Mouse (Mus musculus): Measurements from ENCODE around the gene Glb1l2.
A peak's percentile ranks its signal among the peaks of the same experiment; 100 is the strongest.

Glb1l2 gene

DNA sequence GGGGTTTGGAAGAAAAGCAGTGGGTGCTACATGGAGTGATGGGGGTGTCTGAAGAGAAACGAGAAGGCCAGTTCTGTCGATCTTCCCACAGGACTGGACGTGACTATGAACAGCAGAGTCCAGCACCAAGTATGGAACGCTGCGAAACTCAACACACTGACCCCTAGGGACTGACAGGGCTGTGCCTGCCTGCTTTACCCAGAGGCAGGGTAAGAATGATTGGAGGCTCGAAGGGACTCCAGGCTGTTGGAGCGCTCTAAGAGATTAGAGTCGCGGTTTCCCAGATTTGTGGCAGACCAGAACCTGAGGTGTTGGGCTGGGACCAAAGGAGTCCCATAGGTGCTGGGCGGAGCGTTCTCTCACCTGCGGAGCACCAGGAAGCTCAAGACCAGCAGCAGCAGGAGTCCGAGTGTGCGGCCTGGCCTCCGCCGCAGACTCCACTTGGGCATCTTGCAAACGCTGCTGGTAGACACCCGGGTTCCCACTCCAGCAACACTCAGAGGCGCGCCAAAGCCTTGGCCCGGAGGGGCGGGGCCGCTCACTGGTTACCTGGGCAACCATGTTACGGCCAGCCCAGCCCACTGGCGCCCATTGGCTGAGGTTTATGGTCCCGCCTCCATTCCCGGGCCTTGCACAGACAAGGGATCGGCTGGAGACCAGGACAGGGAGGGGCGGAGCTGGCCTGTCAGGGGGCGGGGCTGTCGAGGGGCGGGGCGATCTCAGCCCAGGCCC, at the start of gene Glb1l2:
TSS of gene Glb1l2 (minus strand) at position 534 of the 732 bp plus-strand sequence.
- peak; percentile 5 for DNase-seq (ENCODE audit: low read depth, low spot score)

DNA sequence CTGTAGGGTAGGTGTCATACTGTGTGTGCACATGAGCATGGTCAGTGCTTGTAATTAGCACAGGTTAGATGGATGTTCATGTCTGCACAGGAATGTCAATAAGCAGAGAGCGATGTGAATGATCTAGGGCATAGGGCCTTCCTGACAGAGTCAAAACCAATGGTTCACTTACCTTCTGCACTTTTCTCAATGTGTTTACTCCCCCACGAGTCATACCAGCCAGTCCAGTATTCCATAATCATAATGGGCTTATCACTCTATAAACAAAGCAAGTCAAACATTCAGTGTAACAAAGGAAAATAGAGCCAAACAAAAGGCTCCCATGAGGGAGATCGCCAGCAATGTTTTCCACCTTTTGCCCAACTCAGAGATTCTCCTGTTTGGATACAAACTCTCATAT, 24.8 kb upstream of the Glb1l2 start:
- no peak for DNase-seq (ENCODE audit: low read depth, low spot score)

DNA sequence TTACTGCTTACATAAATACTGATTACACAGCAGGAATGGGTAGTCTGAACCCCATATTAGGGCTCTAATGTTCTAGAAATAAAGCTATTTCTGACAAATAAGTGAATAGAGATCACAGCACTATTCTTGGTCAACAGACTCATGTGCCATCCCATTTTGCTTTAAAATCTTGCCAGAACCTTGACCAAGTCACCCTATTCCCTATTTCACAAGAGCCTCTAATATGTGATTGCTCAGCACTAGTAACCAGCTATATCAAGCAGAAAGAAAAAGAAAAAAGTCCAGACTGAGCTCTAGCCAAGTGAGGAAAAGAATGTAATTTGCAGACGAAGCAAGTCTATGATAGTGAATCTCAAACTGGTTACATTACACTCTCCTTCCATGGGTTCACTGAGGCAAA, 13.7 kb upstream of the Glb1l2 start:
- DNase-seq (ENCODE audit: low read depth, low spot score) = no peak

DNA sequence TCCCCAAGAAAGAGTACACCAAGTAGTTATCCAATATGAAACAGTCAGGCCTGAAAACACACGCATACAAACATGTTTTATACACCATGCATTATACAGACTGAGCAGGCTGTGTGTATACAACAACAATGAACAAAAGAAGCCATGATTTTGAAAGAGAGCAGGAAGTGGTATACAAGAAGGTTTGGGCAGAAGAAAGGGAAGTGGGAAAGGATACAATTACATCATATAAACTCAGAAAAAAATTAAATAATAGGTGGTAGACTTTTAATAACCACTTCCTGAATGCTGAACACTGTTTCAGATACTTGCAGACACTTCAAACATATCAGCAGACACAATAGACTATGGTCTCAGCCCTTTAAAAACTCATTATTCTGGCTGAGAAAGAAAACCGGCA, 2.5 kb upstream of the Glb1l2 start:
- no peak for DNase-seq (ENCODE audit: low read depth, low spot score)

DNA sequence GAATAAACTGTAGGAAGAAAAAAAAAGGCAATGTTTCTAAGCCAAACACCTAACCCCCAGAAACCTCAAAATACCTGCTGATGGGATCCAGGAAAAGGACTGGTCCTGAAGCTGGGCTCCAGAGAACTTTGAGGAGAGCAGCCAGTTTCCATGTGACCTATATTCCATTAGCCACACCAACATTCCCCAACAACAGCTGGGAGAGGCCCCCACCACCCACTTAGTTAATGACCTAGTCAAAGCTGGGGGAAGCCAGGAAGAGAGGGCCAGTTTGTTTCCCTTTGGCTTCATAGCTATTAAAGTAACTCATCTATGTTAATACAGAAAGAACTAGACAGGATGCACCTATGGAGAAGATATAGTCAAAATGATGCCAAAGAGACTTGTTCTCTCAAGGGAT, 1.9 kb downstream of the Glb1l2 start:
- DNase-seq (ENCODE audit: low read depth, low spot score) = no peak

DNA sequence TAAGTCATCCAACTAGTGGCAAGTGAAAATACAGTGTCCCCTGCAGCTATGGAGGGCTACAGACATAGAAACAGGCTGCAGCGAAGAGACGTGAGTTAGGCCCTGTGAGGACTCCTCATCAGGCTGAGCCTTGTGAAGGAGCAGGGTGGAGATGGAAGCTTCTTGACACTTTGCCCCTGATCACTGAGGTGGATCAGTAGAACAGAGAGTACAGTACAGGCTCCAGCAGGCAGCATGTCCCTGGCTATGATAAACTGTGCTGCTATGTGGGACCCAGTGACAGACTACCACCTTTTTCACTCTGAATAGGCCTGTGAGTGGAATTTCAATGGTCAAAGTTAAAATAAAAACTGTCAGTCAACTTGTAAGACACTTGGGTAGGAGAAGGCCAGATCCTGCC, 5.9 kb downstream of the Glb1l2 start:
- no peak for DNase-seq (ENCODE audit: low read depth, low spot score)

DNA sequence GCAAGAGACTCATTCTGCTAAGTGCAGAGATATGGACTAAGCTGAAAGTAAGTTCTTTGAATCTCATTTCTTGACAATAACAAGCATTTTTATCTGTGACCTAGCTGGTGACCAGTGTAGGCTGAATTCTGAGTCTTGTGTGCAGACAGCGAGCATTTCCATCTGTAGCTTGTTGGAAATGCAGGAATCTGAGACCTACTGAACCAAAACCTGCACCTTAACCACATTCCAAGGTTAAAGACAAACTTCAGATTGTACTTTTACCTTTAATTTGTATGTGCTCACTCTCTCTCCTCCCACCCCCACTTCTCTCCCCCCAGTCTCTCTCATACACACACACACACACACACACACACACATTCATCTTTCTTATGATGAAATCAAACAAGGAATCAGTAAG, 7.5 kb downstream of the Glb1l2 start:
- DNase-seq (ENCODE audit: low read depth, low spot score) = no peak

DNA sequence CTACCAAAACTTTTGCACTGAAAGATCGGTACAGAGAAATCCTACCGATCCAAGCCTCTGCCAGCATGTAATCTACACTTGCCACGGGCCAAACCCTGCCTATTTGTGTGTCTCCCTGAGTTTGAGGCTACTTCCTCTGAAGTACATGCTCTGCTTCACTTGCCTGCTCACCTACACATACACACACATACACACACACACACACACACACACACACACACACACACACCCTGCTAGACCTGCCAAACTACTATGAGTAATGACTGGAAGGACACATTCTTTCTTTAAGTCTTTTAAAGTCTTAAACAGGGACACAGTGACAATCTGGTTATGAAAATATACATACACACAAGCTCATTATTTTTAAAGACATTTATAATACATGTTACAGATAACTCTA, 8.1 kb downstream of the Glb1l2 start:
- DNase-seq (ENCODE audit: low read depth, low spot score) = no peak

DNA sequence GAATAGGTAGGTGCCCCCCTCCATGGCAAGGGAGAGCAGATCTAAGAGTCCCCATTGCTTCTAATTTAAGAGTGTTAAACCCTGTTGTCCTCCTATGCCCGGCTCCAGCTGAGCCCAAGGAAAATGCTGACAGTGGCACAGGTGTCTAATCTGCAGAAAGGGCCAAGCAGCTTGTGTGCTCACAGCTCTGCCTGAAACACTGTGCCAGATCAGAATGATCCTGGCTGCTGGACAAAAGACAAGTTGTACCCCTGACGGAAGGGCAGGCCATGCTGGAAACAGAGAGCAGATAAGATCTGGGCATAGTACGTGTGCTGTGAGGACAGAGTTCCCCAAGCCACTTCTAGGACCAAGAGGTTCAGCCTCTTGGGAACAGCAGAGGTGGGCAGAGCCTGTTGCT, 13.4 kb downstream of the Glb1l2 start:
- no peak for DNase-seq (ENCODE audit: low read depth, low spot score)

DNA sequence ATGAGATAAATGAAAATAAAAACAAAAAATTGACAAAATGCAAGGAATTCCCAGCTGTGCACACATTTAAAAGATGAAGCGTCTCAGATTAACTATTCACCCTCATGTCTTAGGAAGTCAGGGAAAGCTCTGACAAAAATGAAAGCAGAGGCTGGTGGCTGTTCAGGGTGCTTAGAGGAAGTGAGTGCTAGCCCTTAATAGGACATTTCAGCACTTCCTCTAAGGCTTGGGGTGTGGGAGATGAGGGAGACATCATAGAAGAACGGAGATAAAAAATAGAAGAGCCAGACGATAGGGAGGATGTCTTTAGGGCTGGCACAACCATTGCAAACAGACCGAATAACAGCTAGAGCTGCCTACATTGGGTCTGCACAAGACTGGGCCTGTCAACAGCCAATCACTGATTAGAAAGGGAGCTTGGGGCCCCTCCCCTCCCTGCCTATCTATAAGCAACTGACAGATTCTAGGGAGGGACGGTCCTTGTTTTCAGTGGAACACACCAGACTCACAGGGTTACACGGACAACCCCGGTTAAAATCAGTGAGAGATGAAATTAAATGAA, 22.8 kb downstream of the Glb1l2 start:
- no peak for DNase-seq (ENCODE audit: low read depth, low spot score)

DNA sequence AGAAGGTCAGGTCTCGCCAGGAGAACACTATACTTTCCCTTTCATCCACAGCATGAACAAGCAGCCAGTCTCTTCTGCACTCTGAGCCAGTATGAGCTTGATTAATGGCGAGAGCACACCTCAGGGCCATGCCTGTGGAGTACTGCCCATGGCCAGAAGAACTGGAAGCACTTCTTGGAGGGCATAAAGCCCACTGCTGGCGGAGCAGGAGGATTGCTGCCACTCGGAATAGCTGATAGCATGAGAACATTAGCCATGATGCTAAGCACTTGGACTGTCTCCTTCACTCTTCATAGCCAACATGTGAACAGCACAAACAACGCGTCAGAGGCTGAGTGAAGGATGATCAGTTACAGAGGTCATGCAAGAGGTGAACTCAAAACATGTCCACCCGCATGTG, 27.8 kb downstream of the Glb1l2 start:
- no peak for DNase-seq (ENCODE audit: low read depth, low spot score)

DNA sequence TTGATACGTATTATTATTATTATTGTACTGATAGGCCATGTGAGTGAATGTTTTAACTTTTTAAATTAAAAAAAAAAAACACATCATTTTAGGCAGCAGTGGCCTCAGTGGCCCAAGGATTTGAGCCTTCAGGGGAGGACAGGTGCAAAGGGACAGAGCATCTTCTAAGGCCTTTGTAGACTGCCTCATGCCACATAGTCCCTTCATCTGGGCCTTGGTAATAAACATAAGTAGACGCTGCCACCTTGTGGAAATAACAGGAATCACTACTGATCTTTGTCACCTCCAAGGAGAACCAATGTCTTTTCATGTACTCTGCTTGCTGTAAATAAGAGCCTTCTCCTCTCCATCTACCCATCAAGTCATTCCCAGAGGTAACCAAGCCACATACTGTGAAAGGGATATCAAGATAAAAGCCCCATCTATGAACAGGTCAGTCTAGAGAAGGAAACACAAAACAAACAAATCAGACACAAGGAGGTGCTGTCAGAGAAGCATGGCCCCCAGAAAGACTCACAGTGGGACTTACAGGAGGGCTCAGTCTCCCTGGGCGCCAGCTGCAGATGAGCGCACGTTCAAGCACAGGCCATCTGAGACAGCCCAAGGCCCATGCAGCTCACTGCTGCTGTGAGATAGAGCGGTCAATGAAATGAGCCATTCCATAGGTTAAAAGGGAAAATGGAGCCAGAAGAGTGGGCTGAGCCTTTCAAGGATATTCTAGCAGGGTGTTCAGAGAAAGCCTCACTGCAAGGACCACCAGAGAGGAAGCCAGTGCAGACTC, 30.0 kb downstream of the Glb1l2 start:
- peak; percentile 12 for DNase-seq (ENCODE audit: low read depth, low spot score)

DNA sequence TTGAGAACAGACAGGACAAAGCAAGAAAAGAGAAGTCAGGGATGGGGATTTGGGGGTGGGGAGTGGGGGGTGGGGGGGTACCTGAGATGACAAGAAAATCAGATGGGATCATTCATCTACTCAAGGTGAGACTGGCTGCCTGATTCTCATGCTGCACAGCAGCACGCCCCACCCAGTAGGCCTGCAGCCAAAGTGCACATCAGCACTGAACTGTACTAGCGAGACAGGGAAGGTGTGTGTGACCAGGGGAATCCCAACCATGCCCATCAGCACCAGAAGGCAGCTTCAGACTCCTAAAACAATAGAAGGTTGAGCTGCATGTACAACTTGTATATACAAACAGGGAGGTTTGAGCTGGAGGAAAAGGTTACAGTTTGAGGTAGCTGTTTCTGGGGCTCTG, 30.6 kb downstream of the Glb1l2 start:
- no peak for DNase-seq (ENCODE audit: low read depth, low spot score)

DNA sequence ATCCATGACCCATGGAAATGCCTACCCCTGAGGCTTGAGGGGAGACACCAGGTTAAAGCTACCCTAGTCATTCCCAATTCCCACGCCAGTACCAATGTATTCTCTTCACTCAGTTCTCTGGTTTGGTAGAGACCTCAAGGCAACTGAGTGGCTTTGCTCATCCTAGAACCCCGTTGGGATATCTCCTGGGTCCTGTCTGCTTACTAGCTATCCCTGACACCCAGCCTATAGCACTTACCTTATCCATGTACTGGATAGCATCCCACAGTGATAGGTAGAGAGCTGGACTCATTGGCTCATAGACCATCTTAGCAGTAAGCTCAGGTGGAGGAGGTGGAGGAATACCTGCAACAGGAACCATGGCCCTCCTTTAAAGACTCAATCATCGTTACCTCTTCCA, 38.1 kb downstream of the Glb1l2 start:
- DNase-seq (ENCODE audit: low read depth, low spot score) = no peak

DNA sequence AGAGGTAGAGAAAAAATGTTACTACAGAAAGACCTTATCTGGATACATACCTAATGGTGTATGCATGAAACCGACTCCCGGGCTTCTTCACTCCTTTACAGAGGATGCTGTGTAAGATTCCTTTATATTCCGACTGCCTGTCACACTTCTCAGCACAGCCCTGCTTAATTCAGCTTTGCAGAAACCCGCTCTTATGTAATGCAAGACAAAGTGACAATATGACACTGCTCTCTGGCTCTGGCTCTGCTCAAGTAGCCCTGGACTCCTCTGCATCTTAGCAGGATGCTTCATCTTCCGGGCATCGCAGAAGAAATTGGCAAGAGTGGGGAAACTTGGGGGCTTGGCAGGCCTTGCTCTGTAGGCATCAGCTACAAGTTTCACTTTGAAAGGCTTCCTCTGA, 43.8 kb downstream of the Glb1l2 start:
- no peak for DNase-seq (ENCODE audit: low read depth, low spot score)

DNA sequence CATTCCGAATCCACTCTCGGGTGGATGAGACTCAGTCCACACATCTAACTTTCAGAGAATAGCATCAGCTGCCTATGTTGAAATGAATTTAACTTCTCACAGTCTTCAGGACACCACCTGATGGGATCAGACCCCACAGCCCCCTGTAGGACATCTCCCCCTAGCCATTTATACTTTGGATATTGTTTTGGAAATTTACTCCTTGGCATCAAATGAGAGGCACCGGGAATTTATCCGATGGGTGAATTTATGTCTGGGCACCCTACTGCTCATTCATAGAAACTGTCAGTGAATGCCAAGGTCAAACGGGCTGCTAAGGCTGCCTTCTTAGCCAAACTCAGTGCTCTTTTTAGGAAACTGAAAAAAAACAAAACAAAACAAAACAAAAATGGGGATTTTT, 45.7 kb downstream of the Glb1l2 start:
- no peak for DNase-seq (ENCODE audit: low read depth, low spot score)

DNA sequence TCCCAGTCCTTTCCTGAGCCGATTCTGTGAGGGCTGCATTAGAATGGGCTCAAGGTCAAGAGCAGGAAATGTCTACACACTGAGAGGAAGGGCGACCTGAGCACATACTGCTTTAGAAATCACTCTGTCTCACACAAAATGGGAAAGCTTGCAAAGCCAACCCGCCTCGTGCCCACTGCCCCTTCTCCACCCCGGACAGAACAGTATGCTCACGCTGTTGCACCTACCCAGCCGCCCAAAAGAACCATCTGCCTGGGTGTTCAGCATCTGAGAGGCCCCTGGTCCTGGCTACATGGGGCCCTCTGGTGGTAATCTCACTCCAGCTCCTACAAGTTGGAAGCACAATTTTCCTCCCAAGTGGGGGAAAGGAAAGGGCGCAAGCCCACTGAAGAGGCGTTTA, 46.2 kb downstream of the Glb1l2 start:
- no peak for DNase-seq (ENCODE audit: low read depth, low spot score)

DNA sequence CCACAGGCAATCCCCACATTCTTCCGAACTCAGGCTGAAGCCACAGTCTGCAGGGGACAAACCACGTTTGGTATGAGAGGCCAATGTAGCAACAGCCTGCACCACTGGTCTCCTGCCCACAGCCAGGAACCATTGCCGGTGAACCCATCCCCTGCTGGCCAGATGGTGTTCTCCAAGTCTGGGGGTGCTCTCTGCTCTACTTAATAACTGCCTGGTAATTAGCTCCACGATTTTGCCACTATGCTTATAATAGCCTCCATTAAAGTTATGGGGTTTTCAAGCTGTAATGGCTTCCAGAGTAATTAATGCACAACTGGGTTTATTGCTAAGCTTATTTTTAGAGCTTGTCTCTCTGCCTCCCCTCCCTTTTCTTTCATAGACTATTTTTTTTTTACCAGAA, 57.4 kb downstream of the Glb1l2 start:
- no peak for DNase-seq (ENCODE audit: low read depth, low spot score)

DNA sequence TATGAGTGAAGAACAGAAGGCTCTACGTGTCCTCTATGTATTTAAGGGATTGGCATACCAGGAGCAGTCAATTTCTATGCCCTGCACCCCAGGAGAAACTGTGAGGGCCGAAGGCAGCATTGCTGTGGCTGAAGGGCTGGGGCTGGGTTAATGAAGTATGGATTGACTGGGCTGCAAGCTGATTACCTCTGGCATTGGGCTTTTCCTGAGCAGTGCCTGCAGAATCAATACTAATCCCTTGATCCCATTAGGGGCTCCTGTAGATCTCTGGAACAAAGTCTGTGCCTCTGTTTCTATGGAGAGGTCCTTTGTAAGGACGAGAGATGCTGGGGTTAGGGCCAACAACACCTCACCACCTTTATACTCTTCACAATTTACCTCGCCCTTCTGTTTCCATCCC, 59.1 kb downstream of the Glb1l2 start:
- no peak for DNase-seq (ENCODE audit: low read depth, low spot score)

DNA sequence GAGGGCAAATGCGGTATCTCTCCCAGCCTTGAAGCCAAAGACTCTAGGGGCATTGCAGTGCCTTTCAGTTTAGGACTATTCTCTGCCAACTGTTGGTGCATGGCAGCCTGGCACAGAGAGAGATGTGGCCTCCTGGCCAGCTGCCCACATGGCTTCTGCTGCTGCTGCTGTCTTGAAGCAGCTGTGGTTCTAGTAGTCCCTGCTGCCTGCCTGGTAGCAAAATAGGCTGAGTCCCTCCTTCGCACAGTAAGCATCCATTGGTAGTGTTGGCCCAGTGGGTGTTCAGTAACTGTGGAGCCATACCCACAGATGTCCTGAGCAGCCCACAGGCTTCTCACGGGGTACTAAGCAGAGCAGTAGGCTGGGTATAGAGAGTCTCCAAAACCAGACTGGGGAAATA, 63.5 kb downstream of the Glb1l2 start:
- DNase-seq (ENCODE audit: low read depth, low spot score) = no peak

DNA sequence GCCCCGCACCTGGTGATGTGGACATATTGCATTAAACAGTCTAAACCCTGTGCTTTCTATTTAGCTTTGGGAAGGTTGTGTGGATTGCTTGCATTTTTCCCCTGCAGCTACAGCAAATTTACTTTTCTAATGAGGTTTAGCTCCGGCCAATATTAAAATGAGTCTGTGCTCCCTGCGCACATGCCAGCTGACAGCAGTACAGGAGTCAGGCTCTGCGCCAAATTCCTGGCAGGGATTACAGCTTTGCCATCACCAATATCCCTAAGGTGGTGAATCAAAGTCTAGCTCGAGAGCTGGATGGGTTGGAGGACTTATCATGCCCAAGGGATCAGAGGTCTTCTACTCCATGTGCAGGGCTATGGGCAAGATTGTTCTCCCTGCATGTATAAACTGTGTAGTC, 69.2 kb downstream of the Glb1l2 start:
- DNase-seq (ENCODE audit: low read depth, low spot score) = no peak

DNA sequence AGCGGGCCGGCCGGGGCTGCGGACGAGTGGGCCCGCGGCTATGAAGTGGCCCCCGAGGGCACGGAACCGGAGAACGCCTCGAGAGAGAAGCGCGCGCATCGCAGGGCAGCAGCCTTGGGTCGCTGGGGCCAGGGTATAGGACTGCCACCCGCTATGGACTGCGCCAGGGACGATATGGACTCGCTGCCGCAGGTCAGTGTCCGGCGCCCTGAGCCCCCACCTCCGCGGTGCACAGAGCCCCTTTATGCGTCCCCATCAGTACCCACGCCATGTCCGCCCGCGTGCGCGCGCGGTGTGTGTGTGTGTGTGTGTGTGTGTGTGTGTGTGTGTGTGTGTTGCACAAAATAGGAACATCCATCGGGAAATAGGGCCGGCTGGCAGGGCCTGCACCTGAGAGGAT, 72.3 kb downstream of the Glb1l2 start:
- DNase-seq (ENCODE audit: low read depth, low spot score) = no peak
